Mouse (Mus musculus): Measurements from ENCODE around the gene Ccdc97.

GRCm38 (mm10) chr7:25705801-25706251, 13.1 kb downstream of the Ccdc97 start:
- TF ChIP-seq CTCF (IDR thresholded peaks at IDR 0.05; ENCODE audit: low read depth), result no peak
- peak; percentile 47; the same call in 1 of the 2 replicates for TF ChIP-seq EP300 (IDR thresholded peaks at IDR 0.05; ENCODE audit: low read depth)
